Mouse (Mus musculus) bone marrow, adult 2 months (tissue): ENCODE results near the gene Cmtm7.

Source experiments
- CTCF ChIP-seq: fragments of 200-500 bp; IDR thresholded peaks from 2 replicates; pipeline ENCODE4 v1.5.1; 2011; ENCODE audit warnings: low read length, control low read depth; ENCODE audit not compliant: control insufficient read depth, insufficient read depth
- POLR2A ChIP-seq: fragments of 200-500 bp; IDR thresholded peaks from 2 replicates; pipeline ENCODE4 v1.6.1; 2011; ENCODE audit warnings: low read depth, mild to moderate bottlenecking, control low read depth, low read length, borderline replicate concordance; ENCODE audit not compliant: control insufficient read depth

- TF ChIP-seq POLR2A, result no peak
- TF ChIP-seq CTCF, result peak; percentile 51; the same call in 1 of the 2 replicates
Measured at GRCm38 (mm10) chr9:114710345-114710744, 71.3 kb downstream of the Cmtm7 start.
